Mouse (Mus musculus): ENCODE results near the gene Cldn34b2.
"Not testable (repeated sequence)": the region's sequence is repeated elsewhere in the genome, so short reads cannot be mapped to it uniquely, and the experiment has no call there.

GRCm38 (mm10) chrX:155093566-155093965 is 34.6 kb downstream of the Cldn34b2 start, which contains the start of gene Magea2:
- not testable (repeated sequence) for TF ChIP-seq EP300 (optimal IDR thresholded peaks at IDR 0.05); CTCF (IDR thresholded peaks at IDR 0.05; ENCODE audit: low read depth)

All from stomach, postnatal 0 days (tissue).